Mouse (Mus musculus): ENCODE data around the gene Gpi1.

GRCm38 (mm10) chr7:34232785-34233725 is 2.9 kb upstream of the Gpi1 start:
- TF ChIP-seq POLR2A (IDR thresholded peaks at IDR 0.05; ENCODE audit: insufficient read depth, low read depth, low read length) (no peak), CTCF (IDR thresholded peaks at IDR 0.05; ENCODE audit: insufficient read depth, low read depth, low read length) (no peak)

Measured in olfactory bulb, adult 2 months (tissue).